Mouse (Mus musculus) cortical plate, adult 2 months (tissue): ENCODE measurements at regions not wholly inside any gene's neighbourhood (a gene's known extent, or its start where the extent isn't known, plus 50 kb on each side); places are given as distances from the start of the nearest gene placed in this dataset.
"Not testable (repeated sequence)": the region's sequence is repeated elsewhere in the genome, so short reads cannot be mapped to it uniquely, and the experiment has no call there.

Experiments
- H3K27ac ChIP-seq: fragments of 200-500 bp; 2 replicates; pipeline ENCODE4 v1.5.1; 2012; ENCODE audit warnings: low read length, control low read depth, inconsistent platforms; ENCODE audit not compliant: insufficient read depth
- H3K4me1 ChIP-seq: fragments of 200-500 bp; 2 replicates; pipeline ENCODE4 v1.6.1; 2011; ENCODE audit warnings: low read length; ENCODE audit not compliant: control insufficient read depth, insufficient read depth
- H3K4me3 ChIP-seq: fragments of 200-500 bp; 2 replicates; pipeline ENCODE4 v1.5.1; 2011; ENCODE audit warnings: mild to moderate bottlenecking, low read length, control low read depth; ENCODE audit not compliant: insufficient read depth
- CTCF ChIP-seq: fragments of 200-500 bp; IDR thresholded peaks from 2 replicates; pipeline ENCODE4 v1.5.1; 2011; ENCODE audit warnings: mild to moderate bottlenecking, control low read depth, low read length; ENCODE audit not compliant: insufficient read depth; ENCODE audit errors: extremely low read depth
- POLR2A ChIP-seq: fragments of 200-500 bp; IDR thresholded peaks from 2 replicates; pipeline ENCODE4 v1.6.1; 2011; ENCODE audit warnings: mild to moderate bottlenecking, low read length, control low read depth; ENCODE audit not compliant: insufficient read depth; ENCODE audit errors: extremely low read depth

DNA sequence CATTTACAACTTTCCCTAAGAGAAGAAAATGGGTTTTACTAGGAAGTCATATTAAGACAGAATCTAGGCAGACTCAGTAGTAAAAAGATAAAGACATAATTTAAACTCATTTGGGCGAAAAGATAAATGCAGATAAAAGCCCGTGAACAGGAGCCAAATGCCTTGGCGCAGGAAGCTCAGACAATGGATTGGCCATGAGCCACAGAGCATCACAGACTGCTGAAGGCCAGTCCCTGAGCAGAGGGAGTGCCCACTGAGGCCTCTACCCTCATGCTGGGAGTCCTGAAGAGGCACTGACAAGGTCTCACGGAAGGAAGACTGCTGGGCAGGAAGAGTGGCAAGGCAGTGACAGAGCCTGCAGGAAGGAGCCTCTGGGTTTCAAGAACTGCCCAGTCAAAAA lies 136.0 kb upstream of the Ttc29 start:
- no peak overlapping the region for H3K27ac ChIP-seq
- no peaks in the 10 kb centered on the region for H3K4me1 ChIP-seq
- no peak overlapping the region for H3K4me3 ChIP-seq
- no peak for TF ChIP-seq POLR2A
- no peak for TF ChIP-seq CTCF

DNA sequence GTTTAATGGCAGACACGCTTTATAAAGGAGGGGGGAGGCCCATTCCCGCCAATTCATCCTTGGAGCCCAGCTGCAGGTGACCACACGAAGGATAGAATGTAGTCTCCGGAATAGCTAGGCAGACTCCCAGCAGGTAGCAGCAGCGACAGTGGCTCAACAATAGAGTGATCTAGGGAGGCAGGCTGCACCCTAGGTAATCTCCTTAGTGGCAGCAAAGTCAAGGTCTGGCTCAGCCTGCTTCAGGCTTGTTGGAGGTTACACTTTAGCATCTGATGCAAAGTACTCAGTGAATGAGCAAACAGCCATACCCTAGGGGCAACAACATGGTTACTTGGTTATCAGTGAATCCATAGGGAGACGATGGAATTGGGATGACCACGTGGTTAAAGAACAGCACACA lies 131.7 kb upstream of the Ttc29 start:
- not testable (repeated sequence) for H3K4me1 ChIP-seq, H3K4me3 ChIP-seq, H3K27ac ChIP-seq

DNA sequence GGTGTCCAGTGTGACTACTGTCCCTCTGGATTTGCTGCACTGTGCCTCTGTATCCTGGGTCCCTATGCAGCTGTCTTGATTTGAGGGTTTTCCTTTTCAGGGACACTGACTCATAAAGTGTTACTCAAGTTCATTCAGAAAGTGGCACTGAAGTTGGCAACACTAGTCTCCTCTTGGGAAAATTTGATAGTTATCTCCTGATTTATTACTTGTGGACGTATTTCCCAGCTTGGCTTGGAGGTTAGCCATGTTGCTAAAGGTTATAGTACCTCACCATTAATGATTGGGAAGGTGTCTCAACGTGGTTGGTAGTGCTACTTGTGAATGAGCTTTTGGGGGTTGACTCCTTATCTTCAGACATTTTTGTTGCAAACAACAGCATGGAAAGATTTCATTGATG lies 130.1 kb upstream of the Ttc29 start:
- Histone ChIP-seq H3K4me3 (no peak overlapping the region), H3K4me1 (no peaks in the 10 kb centered on the region), H3K27ac (no peak overlapping the region)
- TF ChIP-seq POLR2A, result no peak
- TF ChIP-seq CTCF, result no peak

DNA sequence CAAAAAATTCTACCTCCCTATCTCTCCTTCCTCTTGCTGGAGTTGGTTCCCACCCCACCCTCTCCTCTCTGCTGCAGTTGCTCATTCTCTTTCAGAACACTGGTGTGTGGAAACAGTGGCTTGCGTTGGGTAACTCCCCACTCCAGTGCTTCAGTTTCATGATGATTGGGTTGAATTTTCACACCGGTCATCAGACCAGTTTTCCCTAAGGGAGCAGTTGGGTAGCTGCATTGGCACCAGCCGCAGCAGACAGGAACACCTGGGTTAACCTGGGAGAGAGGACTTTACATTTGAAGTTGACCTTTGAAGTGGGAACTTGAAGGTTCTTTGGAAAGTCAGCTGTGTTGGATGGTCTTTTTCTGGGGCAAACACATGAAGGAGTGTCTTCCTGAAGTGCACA lies 126.7 kb upstream of the Ttc29 start:
- TF ChIP-seq CTCF (no peak), POLR2A (no peak)
- no peak overlapping the region for H3K4me3 ChIP-seq
- no peak overlapping the region for H3K27ac ChIP-seq
- H3K4me1 ChIP-seq, result no peaks in the 10 kb centered on the region

DNA sequence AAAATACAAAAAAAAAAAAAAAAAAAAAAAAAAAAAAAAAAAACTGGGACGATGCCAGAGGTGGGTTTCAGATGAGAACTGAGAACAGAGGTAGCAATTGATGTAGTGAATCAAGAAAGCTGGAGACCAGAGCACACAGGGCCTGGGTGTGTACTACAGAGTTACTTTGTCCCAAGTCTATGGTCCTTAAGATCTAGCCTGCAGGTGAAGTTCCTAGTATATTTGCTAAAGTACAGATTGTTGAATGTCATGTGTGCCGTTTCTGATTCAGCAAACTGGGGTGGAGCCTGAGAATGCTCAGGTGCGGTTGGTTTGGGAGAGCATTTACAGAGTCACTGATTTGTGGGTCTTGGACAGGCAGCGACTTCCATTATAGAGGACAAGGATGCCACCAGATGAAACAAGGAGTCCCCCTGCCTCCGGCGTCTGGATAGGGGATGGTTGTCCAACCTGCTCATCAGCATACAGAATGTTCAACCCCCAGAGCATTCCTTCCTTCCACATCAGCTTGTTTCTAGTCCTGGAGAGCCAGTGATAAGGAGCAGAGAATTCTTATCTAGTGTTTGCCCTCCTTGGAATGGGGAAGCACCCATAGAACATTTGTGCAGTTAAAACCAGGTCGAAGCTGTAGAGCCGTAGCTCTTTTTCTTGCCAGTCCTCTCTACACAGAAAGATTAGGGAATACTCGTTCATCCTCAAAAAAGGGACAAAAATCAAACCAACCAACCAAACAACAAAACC lies 122.5 kb upstream of the Ttc29 start:
- Histone ChIP-seq H3K4me3 (no peak overlapping the region), H3K4me1 (no peaks in the 10 kb centered on the region), H3K27ac (no peak overlapping the region)
- TF ChIP-seq POLR2A, result no peak
- no peak for TF ChIP-seq CTCF

DNA sequence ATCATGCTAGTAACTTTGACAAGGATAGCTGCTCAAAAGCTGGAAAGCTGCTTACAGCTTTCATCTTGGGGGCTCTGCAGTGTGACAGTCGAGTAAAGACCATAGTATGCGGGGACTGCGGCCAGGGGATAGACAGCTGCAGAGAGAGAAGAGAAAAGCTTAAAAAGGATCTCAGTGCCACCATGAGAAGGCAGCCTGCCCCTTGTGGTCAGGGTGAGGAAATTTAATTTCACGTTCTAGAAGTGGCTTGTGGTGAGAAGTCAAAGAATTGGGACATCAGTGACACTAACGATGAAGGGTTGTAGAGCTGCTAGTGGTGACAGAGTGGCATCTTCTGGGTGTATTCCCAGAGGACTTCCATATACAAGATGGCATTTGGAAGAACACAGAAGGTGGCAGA lies 116.7 kb upstream of the Ttc29 start:
- TF ChIP-seq POLR2A (no peak), CTCF (peak; percentile 55)
- no peak overlapping the region for H3K27ac ChIP-seq
- H3K4me1 ChIP-seq, result no peaks in the 10 kb centered on the region
- H3K4me3 ChIP-seq, result no peak overlapping the region

DNA sequence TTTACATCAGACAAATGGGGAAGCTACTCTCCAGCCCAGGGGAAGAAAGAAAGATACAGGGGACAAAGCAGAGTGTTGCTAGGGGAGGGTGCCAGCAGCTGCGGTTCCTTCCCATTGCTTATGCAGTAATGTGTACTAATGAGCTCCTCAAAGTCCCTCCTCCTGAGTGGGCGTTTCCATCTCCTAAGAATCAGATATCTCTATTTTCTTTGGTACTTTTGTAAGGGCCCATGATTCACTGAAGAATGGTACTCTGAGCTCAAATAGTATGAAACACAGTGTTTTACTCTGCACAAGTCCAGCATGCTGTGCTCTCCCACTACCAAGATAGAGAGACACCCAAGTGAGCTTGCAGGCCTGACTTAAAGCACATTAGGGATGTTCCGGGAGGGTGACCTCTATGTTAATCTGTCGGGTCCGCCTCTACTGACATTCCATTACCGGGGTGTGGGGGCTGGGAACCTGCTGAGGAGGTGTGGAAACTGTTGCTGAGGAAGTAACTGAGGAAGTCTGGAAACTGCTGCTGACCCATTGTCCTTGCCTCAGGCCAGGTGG lies 114.8 kb upstream of the Ttc29 start:
- H3K4me1 ChIP-seq, result no peaks in the 10 kb centered on the region
- H3K4me3 ChIP-seq, result no peak overlapping the region
- TF ChIP-seq CTCF (no peak), POLR2A (no peak)
- H3K27ac ChIP-seq, result no peak overlapping the region

DNA sequence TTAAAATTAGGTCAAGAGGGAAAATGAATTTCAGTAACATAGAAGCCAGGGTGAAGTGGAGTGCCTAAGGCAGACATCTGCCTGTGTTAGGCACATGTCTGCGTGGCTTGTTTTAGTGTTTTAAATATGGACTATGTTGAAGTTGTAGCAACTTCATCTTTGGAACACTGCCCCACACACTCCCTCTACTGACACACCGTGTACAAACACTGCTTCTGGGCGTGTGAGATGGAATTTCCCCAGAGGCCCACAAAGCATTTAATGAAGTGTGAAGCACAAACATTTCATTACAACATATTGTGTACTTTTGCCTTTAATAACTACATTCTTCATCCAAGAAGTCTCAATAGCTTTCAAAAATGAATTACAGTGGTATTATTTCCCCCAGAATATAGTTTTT lies 114.0 kb upstream of the Ttc29 start:
- Histone ChIP-seq H3K4me3 (no peak overlapping the region), H3K27ac (no peak overlapping the region), H3K4me1 (no peaks in the 10 kb centered on the region)
- TF ChIP-seq POLR2A (no peak), CTCF (no peak)

DNA sequence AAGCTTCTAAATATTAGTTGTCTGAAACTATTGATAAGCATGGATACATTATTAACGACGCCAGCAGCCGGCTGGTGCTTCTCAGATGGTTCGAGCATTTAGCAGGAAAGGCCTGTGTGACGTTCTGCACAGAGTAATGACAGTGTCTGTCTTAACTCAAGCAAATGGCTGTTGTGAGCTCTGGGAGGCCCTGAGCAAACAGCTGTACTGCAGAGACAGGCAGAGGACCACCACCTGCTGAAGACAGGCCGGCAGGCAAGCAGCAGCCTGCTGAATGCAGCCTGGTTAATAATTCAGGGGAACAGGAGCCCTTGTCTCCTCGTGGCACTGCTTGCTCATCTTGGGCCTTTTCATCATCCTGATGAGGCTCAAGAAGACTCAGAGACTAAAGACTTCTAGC lies 105.8 kb upstream of the Ttc29 start:
- Histone ChIP-seq H3K27ac (no peak overlapping the region), H3K4me1 (no peaks in the 10 kb centered on the region), H3K4me3 (no peak overlapping the region)
- TF ChIP-seq POLR2A (no peak), CTCF (no peak)

DNA sequence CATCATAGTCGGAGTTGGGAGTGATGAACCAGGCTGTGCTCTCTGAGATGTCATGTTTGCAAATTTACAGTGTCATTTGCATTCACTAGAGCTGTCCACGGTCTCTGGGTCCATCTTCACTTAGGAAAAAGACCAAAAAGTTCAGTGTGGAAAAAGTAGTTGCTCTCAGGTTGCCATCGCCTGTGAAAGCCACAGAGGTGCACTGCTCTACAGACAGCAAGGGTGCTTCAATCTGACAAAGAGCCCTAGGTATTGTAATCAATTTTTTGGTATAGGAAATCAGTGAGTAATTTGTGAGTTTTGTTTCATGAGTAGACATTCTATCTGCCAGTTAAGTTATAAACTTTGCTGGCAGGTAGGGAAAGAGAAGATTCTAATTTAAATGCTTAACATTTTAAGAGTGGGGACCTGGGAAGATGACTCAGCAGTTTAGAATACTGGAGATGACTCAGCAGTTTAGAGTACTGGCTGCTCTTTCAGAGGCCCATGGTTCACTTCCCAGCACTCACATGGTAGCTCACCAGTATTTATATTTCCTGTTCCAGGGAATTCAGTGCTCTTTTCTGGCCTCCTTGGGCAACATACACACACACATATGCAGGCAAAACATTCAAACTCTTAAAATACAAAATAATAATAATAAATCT lies 103.0 kb upstream of the Ttc29 start:
- no peak for TF ChIP-seq CTCF
- TF ChIP-seq POLR2A, result no peak

DNA sequence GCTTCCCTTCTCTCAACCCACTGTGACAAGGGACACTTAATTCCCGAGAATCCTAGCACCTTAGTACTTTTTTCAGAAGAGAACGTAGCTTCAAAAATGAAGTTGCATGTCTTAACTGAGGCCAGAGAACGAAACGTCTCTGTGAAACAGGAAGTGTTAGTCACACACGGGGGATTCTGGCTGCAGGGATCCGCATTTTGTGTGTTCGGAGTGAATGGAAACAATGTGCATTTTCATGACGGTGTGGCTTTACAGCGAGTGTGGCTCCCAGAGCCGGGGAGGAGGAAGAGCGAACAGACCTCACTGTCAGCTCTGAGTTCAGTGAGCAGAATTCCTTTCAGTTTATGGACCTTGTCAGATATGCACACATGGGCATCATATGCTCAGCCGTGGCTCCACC lies 100.0 kb upstream of the Ttc29 start:
- no peaks in the 10 kb centered on the region for H3K4me1 ChIP-seq
- no peak overlapping the region for H3K27ac ChIP-seq
- no peak overlapping the region for H3K4me3 ChIP-seq
- TF ChIP-seq CTCF, result no peak
- TF ChIP-seq POLR2A, result no peak

More for the DNA sequence above, 103.0 kb upstream of the Ttc29 start:
- Histone ChIP-seq H3K4me3 (no peak overlapping the region), H3K4me1 (no peaks in the 10 kb centered on the region), H3K27ac (no peak overlapping the region)
